Mouse (Mus musculus) WW6 (cell line): ENCODE measurements around the gene Serpine1.

ENCODE experiments used
- DNase-seq: peaks from one replicate; pipeline ENCODE4 v3.0.0-alpha.2; 2013; ENCODE audit warnings: low read depth, low spot score

Serpine1 gene

DNA sequence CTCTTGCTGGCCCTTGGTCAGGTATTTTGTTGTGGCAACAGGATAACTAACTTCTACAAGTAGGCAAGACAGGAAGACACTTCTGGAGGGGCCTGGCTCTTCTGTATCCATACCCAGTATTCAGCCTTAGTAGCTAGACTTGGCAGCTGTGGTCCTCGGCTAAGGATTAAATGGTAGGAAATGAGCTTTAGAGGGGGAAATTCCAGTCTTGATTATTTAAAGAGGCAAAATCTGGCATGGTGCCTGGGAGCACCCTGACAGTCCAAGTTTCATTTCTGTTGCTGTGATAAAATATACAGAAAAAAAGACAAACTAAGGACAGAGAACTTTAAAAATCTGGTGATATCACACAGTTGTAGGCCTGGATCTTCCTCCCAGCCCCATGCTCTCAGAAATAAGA lies 24.0 kb upstream of the Serpine1 start:
- no peak for DNase-seq

GRCm38 (mm10) chr5:137095135-137095534 lies 23.1 kb upstream of the Serpine1 start:
- no peak for DNase-seq

DNA sequence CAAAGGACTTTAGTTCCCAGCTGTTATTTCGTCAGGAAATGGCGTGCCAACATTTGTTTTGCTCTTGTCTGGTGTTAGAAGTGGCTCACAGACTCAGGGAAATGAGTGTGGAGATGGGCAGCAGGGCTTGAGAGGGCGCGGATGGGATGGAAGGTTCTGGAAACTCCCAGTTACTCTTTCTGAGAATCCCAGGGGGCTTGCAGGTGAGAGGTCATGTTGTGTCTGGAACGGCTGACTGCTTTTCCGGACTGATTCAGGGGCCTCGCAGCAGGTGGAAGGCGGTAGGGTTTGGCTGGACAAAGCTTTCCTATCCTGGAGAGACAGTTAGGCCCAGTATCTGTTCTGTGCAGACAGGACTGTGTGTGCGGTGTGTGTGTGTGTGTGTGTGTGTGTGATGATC lies 21.7 kb upstream of the Serpine1 start:
- no peak for DNase-seq

DNA sequence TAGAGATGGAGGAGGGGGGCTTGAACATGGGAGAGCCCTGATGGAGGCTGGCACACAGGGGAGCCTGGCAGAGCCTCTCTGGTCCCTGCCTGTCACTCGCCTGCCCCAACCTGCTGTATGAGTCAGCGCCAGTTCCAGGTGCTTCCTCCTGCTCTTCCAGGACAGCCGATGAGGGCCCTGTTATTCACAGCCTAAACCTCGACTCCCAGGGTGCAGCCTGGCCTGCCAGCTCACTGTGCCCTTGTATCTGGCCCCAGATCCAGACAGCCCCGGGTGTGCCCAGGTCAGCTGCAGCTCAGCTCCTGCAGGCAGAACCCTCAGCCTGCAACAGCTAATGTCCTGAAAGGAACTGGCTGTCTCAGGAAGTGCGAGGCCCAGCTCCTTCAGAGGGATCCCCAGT lies 19.5 kb upstream of the Serpine1 start:
- no peak for DNase-seq

DNA sequence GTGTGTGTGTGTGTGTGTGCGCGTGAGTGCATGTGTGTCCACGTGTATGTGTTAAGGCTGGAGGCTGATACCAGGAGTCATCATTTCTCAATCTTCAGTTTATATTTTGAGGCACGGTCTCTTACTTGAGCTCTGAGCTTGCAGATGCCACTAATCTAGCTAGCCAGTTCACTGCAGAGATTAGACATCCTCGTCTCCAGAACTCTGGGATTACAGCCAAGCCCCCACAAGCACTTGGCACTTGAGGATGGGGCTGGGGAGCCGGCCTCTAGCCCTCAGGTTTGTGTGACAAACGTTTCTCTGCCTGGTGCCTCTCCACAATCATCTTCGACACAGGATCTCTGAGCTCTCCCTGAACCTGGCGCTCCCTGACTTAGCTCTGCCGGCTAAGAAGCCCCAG lies 18.8 kb upstream of the Serpine1 start:
- no peak for DNase-seq

DNA sequence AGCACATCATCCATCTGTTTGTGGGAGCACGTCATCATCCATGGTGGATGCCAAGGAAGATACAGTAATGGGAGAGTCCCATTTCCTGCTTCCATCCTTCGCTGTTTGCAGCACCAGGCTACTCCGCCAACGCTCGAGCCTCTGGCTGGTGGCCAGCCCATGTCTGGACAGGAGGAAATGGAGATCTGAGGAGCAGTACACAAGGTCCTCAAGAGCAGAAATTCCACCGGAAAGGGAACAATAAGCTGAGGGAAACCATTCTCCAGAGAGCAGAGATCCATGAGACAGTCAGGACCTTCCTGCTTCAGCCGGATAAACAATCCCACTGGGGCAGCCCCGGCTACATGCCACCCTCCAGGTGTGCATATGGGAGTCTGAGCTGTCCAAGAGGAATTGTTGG lies 15.3 kb upstream of the Serpine1 start:
- DNase-seq: no peak

- no peak for DNase-seq
Measured at GRCm38 (mm10) chr5:137085731-137086130, 13.7 kb upstream of the Serpine1 start.

GRCm38 (mm10) chr5:137085021-137085420 lies 13.0 kb upstream of the Serpine1 start:
- DNase-seq: no peak

DNA sequence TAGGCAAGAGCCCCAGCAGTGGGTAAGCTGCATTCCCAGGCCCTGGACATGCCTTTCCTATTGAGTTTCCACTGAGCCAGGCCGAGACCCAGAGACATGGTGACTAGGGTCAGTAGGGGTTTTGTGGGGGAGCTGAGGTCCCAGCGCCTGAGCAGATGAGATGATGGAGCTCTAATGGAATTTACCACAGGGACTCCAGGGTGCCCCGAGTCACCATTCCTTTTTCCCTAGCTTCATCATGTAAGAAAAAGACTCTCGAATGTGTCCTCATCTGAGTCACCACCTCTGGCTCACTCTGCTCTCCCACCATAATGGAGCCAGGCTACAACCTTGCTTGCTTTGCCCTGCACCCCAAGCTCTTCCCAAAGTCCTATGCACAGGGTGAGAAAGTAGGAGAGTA lies 11.0 kb upstream of the Serpine1 start:
- DNase-seq: no peak

GRCm38 (mm10) chr5:137079849-137080248 lies 7.8 kb upstream of the Serpine1 start:
- no peak for DNase-seq

DNA sequence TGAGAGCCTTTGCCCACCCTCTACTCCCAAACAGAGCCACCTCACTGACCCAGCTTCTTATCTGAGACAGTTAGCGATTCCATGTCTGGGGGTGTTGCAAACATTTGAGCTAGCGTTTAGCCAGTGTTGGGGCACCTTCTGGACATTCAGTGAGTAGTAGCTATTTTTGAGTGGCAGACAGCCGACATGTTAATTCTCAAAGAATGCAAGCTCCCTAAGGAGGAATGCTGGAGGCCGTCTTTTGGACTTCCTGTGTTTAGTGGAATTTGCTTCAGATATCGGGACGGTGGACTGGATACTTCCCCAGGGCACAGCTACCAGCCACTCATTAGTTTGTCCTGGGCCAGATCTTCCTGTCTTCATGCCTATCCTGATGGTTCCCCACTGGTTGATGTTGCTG lies 6.5 kb upstream of the Serpine1 start:
- no peak for DNase-seq

GRCm38 (mm10) chr5:137078041-137078440 lies 6.0 kb upstream of the Serpine1 start:
- DNase-seq: no peak

- no peak for DNase-seq
Measured at GRCm38 (mm10) chr5:137077187-137077586, 5.1 kb upstream of the Serpine1 start.

GRCm38 (mm10) chr5:137076191-137076930 lies 4.3 kb upstream of the Serpine1 start:
- no peak for DNase-seq

- DNase-seq: no peak
Measured at GRCm38 (mm10) chr5:137075726-137076125, 3.7 kb upstream of the Serpine1 start.

DNA sequence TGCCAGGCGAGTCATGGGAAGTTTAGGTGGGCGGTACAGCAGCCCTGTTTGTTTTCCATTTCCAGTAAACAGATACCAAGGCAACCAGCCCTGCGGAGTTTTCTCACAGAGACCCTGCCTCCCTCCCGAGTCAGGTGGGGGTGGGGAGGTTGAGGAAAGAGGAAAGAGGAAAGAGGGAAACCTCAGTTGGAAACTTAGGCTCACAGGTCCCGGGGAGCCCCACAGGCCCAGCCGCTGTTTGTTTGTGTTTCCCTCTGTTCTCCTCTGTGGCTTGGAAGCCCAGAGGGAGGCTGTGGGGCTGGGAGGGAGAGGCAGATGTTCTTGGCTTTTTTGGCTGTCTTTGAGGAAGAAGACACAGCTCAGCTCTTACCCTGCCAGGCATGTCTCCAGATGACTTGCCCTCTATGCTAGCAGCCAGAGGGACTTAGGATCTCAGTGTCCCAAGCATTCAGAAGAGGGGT lies 2.2 kb upstream of the Serpine1 start:
- DNase-seq: no peak

- no peak for DNase-seq
Measured at GRCm38 (mm10) chr5:137073141-137073540, 1.1 kb upstream of the Serpine1 start.

- DNase-seq: no peak
Measured at GRCm38 (mm10) chr5:137070881-137071605, 1.0 kb downstream of the Serpine1 start.

- DNase-seq: no peak
Measured at GRCm38 (mm10) chr5:137068711-137069110, 3.4 kb downstream of the Serpine1 start.

DNA sequence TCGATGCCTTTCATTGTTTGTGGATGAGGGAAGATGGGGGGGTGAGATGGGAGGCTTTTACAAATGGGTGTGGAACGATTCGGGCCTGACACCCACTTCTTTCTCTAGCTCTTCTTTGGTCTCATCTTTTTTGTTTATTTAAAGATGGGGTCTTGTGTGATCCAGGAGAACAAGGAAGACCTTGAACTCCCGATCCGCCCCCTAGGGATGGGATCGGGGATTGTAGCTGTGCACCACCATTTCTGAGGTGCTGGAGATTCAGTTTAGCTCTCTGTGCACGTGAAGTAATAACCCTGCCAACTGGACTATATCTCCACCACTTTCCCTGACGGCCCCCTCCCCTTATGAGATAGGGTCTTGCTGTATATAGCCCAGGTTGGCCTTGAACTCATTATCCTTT lies 6.1 kb downstream of the Serpine1 start:
- no peak for DNase-seq

- DNase-seq: no peak
Measured at GRCm38 (mm10) chr5:137065454-137065853, 6.6 kb downstream of the Serpine1 start.

DNA sequence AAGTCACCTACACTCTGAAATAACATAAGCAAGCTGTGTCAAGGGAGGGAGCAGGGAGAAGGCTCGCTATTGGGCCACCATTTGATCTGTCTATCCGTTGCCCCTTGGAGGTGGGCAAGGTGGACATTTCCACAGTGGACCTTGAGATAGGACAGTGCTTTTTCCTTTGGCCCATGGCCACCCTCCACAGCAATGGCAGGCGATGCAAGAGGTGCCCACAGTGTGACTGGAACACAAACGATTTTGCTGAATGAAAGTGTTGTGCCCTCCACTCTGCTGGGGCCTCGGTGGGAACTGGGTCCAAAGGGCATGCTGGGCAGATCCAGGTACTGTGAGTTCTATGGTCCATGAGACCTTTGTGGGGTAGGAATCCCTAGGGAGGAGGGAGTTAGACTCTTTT lies 9.5 kb downstream of the Serpine1 start:
- DNase-seq: no peak

DNA sequence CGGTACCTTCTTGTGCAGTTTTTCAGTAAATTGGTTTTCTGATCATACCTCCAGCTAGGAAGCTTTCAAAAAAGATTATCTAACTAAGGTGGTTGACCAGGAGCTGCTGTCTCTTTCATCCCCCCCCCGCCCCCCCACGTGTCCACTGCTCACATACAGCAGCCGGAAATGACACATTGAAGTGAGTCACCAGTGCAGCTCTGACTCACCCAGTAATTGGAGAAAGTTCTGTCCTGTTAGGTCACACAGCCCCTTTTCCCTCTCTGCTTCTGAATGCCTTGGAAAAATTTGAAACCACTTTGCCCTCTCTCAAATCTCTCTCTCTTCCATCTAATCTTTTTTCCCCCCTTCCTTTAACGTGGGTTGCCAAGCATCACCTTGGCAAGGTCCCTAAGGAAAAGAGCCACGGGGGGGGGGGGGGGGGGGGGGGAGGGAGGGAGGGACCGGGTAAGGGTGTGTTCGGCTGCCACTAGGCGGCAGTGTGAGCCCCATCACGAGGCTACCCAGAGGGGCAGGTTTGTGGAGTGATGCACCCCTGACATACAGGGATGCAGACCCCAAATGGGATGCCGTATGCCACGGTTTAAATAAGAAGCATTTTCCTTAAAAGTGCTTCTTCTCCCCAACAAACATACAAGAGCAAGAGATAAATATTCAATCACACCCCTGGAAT lies 10.1 kb downstream of the Serpine1 start:
- no peak for DNase-seq
